Mouse (Mus musculus): ENCODE results near the gene Nefh. TPM values are rescaled to one million over a fixed set of nuclear protein-coding genes. Genes with fewer than 3 reads are reported as not detected.

Gene Nefh
- total RNA-seq (2023) = 1 to 10 TPM; 3.3 to 3.5 TPM

DNA sequence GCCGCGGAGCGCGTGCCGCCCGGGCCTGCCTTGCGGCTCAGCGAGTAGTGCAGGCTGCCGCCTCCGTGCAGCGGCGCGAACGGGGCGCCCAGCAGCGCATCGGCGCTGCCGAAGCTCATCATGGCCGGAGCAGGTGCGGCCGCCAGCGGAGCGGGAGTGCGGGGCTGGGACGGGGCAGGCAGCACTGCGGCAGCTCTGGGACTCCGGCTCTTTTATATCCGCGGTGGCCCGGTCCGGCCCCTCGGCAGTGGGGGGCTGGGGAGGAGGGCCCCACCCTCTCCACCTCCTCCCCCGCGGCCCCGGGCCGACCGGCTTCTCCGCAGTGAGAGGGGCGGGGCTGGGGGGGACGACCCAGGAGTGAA, at the start of gene Nefh:
Nefh (minus strand) TSS at position 252 of the 362 bp plus-strand sequence.

DNA sequence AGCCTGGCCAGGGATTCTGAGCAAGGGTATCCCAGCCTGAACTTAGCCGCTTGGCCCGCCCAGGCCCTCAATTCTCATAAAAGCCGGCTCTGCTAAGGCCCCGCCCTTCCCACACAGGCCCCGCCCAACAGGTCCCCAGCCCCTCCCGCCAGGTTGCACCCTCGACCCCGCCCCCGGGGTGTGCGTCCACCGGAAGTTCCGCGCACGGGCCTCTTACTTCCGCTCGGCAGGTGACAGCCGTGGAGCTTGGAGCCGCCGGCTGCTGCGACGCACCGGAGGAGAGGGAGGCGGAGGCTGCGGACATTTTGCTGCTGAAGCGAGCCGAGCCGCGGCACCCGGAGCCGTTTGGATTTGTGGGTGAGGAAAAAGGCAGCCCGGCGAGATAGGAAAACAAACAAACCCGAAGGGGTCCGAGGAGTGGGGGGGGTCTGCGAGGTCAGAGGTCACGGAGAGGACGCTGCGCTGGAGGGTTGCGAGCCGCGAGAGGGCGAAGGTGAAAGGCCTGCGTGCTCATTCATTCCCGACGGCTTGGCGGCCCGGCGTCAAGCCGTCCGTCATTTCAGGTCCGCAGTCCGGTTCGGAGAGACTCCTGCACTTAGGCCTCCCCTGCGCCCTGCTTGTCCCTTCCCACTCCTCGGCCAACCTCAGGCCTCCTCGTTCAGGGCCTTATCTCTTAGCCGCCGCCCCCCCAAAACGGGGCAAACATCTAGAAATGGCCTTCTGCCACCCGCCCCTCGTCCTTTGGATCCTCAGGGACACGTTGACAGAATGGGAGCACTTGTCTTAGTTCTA, 39.0 kb upstream of the Nefh start, which contains the start of gene Ap1b1:
Ap1b1 (plus strand) TSS at position 130 of the 792 bp plus-strand sequence.

DNA sequence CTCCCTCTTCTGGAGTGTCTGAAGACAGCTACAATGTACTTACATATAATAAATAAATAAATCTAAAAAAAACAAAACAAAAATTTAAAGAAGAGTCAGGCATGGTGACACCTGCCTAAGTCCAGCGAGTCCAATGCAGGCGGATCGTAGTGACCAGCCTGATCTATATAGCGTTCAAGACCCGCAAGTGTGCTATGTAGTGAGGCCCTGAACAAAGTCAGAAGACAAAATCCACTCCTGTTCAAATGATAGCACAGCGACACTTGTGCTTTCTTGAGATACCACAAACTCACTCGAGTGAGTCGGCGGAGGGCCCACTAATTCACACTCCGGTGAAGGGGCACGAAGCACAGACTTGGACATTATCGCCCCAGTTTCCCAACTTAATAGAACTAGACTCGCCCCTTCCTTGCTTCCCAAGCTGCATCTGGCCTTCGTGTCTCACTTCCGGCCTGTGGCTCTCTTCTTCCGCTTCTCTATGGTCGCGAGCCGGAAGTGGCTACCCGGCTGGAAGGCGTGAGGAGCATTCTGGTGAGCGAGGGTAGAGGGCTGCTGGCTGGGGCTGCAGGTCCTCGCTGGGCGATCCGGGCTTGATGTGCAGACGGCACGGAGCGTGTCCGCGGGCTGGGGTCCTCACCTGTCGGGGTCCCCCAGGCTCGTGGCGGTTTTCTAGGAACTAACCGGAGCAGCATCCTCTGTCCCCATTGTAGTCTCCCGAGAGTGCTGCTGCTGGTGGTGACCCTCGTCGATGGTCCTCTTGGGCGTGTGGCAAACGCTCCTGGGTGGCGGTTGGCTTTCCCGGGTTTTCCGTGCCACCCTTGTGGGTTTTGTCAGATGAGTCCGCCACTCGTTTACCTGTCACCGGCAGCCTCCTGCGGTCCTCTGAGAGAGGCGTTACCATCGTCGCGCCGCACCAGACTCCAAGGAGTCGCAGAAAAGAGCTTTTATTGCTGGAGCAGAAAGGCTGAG, 52.7 kb downstream of the Nefh start, which contains the start of gene Thoc5:
Thoc5 (plus strand) TSS at position 473 of the 969 bp plus-strand sequence.

Other genes starting within 250 kb of the Nefh start
- 100 to 1,000 TPM; 122 to 140 TPM for gene Uqcr10, start 243.7 kb downstream of the Nefh start, total RNA-seq (2023)
- 10 to 100 TPM; 30.5 to 33.3 TPM for gene Zmat5, start 243.4 kb downstream of the Nefh start, total RNA-seq (2023)
- gene Cabp7, start 201.3 kb downstream of the Nefh start, total RNA-seq (2023) = under 1 TPM; 0.21 to 0.47 TPM
- gene Nf2, start 98.5 kb downstream of the Nefh start, total RNA-seq (2023) = 10 to 100 TPM; 53.7 to 57.5 TPM
- 10 to 100 TPM; 26.0 to 27.1 TPM for gene Nipsnap1, start 74.1 kb downstream of the Nefh start, total RNA-seq (2023)
- gene Thoc5, start 52.7 kb downstream of the Nefh start, total RNA-seq (2023) = 10 to 100 TPM; 42.6 to 42.8 TPM
- 10 to 100 TPM; 89.9 to 92.1 TPM for gene Ap1b1, start 38.8 kb upstream of the Nefh start, total RNA-seq (2023)
- gene Rasl10a, start 110.1 kb upstream of the Nefh start, total RNA-seq (2023) = not detected
- under 1 TPM in 1 of 2 experiments, not detected in 1; 0.53 TPM for gene Gas2l1, start 117.3 kb upstream of the Nefh start, total RNA-seq (2023)
- gene Rhbdd3, start 150.9 kb upstream of the Nefh start, total RNA-seq (2023) = 1 to 10 TPM; 4.8 to 6.0 TPM
- gene Ewsr1, start 151.2 kb upstream of the Nefh start, total RNA-seq (2023) = 100 to 1,000 TPM; 562 to 608 TPM
- gene Emid1, start 204.2 kb upstream of the Nefh start, total RNA-seq (2023) = 1 to 10 TPM; 6.2 to 6.5 TPM